ENCODE assay signal across 12 mouse cellular contexts in genomic region chr5:118709847-118710251, GRCm38 (mm10).
DNase-seq lines count a peak whose midpoint lies in the region; ATAC-seq lines count a peak whose summit lies in the region.
"Had no signal": no experiment of that assay in that cellular context is flagged by ENCODE, and none has a peak within 500 bp of the region (broad histone marks: within the 10 kb centered on the region; RNA-seq: fewer than 3 reads in every experiment).

No protein-coding gene starts in this region.

- ATAC-seq in heart, embryonic 11.5 days (replicated peaks; ENCODE audit: insufficient number of reproducible peaks, low FRiP score, low TSS enrichment), result no peak

- no peaks in the 10 kb centered on the region for H3K9me3 ChIP-seq in heart, embryonic 11.5 days (replicated peaks; ENCODE audit: control insufficient read depth, low read length)
- H3K9me3 ChIP-seq: embryonic facial prominence, embryonic 12.5 days had no signal

- H3K4me3 ChIP-seq in heart, embryonic 11.5 days (ENCODE audit: low read depth, low read length), result no peak overlapping the region
- H3K4me3 ChIP-seq: embryonic facial prominence, embryonic 12.5 days had no signal

- no peaks in the 10 kb centered on the region for H3K27me3 ChIP-seq in heart, embryonic 11.5 days (ENCODE audit: control insufficient read depth, insufficient read depth, low read length)
- H3K27me3 ChIP-seq: embryonic facial prominence, embryonic 12.5 days had no signal

- no peak overlapping the region for H3K4me2 ChIP-seq in heart, embryonic 11.5 days
- H3K4me2 ChIP-seq: embryonic facial prominence, embryonic 12.5 days; liver, embryonic 11.5 days had no signal

- no peak overlapping the region for H3K9ac ChIP-seq in heart, embryonic 11.5 days (ENCODE audit: low read depth, low read length)
- H3K9ac ChIP-seq: embryonic facial prominence, embryonic 12.5 days had no signal

- 64% methylated on average over 7 of the region's 7 CpGs for WGBS in heart, embryonic 11.5 days (ENCODE audit: insufficient replicate concordance)

- peaks cover 35% of the 10 kb centered on the region for H3K4me1 ChIP-seq in heart, embryonic 11.5 days (ENCODE audit: control insufficient read depth, insufficient read depth, low read length)

- H3K27ac ChIP-seq in heart, embryonic 11.5 days (ENCODE audit: low read depth, low read length), result no peak overlapping the region
- H3K27ac ChIP-seq: embryonic facial prominence, embryonic 12.5 days; kidney, postnatal 0 days had no signal

- H3K36me3 ChIP-seq in heart, embryonic 11.5 days (ENCODE audit: control insufficient read depth, insufficient read depth, low read length), result no peaks in the 10 kb centered on the region
- H3K36me3 ChIP-seq: embryonic facial prominence, embryonic 12.5 days had no signal

- DNase-seq in heart, adult 11 months, result peak; percentile 93
- DNase-seq in B cell, adult 2 months, result peak; percentile 34 to 38
- peak; percentile 72 for DNase-seq in cerebellum, adult 8-10 months
- peak; percentile 73 for DNase-seq in lung, postnatal 10 days
- no peak for DNase-seq in embryo, embryonic 10 days (ENCODE audit: low spot score)
- DNase-seq in heart, postnatal 25 days (ENCODE audit: low spot score), result no peak
- no peak for DNase-seq in heart, adult 8-10 months (ENCODE audit: low spot score)
- DNase-seq: right cerebral cortex, postnatal 14 days had no signal

- intact Hi-C loops in heart, postnatal 25 days (cut with DNase I), result loop anchor here (2.0 to 5.0 kb wide), 2 partner anchors 53 to 115 kb away; no protein-coding TSS in a partner anchor

Comparison
In these comparisons a context has a peak if more than half of its experiments do, and no peak if none do; other contexts are left out.
1. DNase-seq: peak in heart, adult 11 months (single experiment), B cell, adult 2 months (2 of 2), cerebellum, adult 8-10 months (single experiment) and lung, postnatal 10 days (single experiment); none in embryo, embryonic 10 days (single experiment), heart, postnatal 25 days (single experiment) and heart, adult 8-10 months (single experiment).